Mouse (Mus musculus) liver, embryonic 11.5 days (tissue): Measurements from ENCODE around the gene Habp2. TPM values are rescaled to one million over a fixed set of nuclear protein-coding genes. Genes with fewer than 3 reads are reported as not detected.

Source experiments
- ATAC-seq: fragments of 200-750 bp; cut with Nextera tagmentation; replicated peaks from 2 replicates; pipeline ENCODE4 v1.8.0; 2017; ENCODE audit warnings: moderate number of reproducible peaks, mild to moderate bottlenecking, moderate TSS enrichment, moderate library complexity; ENCODE audit not compliant: low FRiP score
- DNase-seq: peaks from one replicate; pipeline ENCODE4 v3.0.0-alpha.2; 2017; ENCODE audit warnings: low spot score
- H3K27ac ChIP-seq: fragments of 300-500 bp; sonication (generic); 2 replicates; pipeline ENCODE4 v1.5.1; 2014; ENCODE audit warnings: mild to moderate bottlenecking, low read depth, low read length, control low read depth
- H3K27me3 ChIP-seq: fragments of 300-500 bp; sonication (generic); replicated peaks from 2 replicates; pipeline ENCODE4 v1.6.1; 2014; ENCODE audit warnings: low read length, mixed read lengths; ENCODE audit not compliant: control insufficient read depth, insufficient read depth
- H3K36me3 ChIP-seq: fragments of 300-500 bp; sonication (generic); 2 replicates; pipeline ENCODE4 v1.6.1; 2014; ENCODE audit warnings: mild to moderate bottlenecking, low read length, moderate library complexity, mixed read lengths; ENCODE audit not compliant: control insufficient read depth, insufficient read depth
- H3K4me1 ChIP-seq: fragments of 300-500 bp; sonication (generic); replicated peaks from 2 replicates; pipeline ENCODE4 v1.6.1; 2014; ENCODE audit warnings: low read length, mixed read lengths; ENCODE audit not compliant: control insufficient read depth, insufficient read depth
- H3K4me2 ChIP-seq: fragments of 300-500 bp; sonication (generic); 2 replicates; pipeline ENCODE4 v1.6.1; 2014; ENCODE audit warnings: mild to moderate bottlenecking, control low read depth, moderate library complexity
- H3K4me3 ChIP-seq: fragments of 300-500 bp; sonication (generic); 2 replicates; pipeline ENCODE4 v1.5.1; 2014; ENCODE audit warnings: low read depth, low read length, control low read depth
- H3K9ac ChIP-seq: fragments of 300-500 bp; sonication (generic); 2 replicates; pipeline ENCODE4 v1.6.1; 2014; ENCODE audit warnings: low read depth, low read length, control low read depth
- H3K9me3 ChIP-seq: fragments of 300-500 bp; sonication (generic); 2 replicates; pipeline ENCODE4 v1.6.1; 2016; ENCODE audit warnings: low read length, inconsistent platforms, mixed read lengths; ENCODE audit not compliant: control insufficient read depth
- WGBS: fragments of 180-500 bp; shearing (Covaris S2); extraction: QIAGEN DNeasy Blood & Tissue Kit; methylation state at CpG from one replicate; pipeline ENCODE4 v1.1.7; 2014; 5-methylcytosine and 5-hydroxymethylcytosine counted together
- polyA plus RNA-seq: library from polyadenylated mRNA; unstranded; fragments of >200 nt; fragmentation: Nextera tagmentation; extraction: Ambion mirVana; gene quantifications from 2 replicates; pipeline ENCODE4 v1.2.1, GENCODE M21; 2014

The Habp2 gene
- polyA plus RNA-seq: 56.3 and 65.6 TPM in 2 replicates

DNA sequence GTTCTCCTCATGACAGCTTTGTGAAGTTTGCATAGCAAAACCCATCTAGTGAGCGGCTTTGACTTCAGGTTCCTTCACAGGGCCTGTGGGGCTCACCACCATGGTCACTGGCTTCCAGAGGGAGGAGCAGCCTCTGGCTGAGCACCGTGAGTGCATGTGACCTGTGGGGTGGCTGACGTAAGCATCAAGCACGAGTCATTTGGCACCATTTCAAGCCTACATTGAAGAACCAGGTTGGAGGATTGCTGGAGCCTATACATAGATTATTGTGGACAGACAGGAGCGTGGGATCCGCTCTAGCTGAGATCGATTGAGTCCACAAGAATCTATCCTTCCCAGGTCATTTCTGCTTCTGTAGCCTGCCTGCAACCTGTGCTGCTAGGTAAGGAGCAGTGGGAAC is at the start of gene Habp2:
Gene Habp2, plus strand, starts transcription at position 272 of the 400 bp plus-strand sequence.
- ATAC-seq (no peak; the same call in 1 of the 2 replicates), DNase-seq (no peak)
- 0 out of 2 replicates have a peak, but pooled peaks cover 3% of the 10 kb centered on the region for H3K4me1 ChIP-seq
- H3K27me3 ChIP-seq: no peaks in the 10 kb centered on the region
- no peaks in the 10 kb centered on the region for H3K9me3 ChIP-seq
- no peaks in the 10 kb centered on the region for H3K36me3 ChIP-seq
- H3K27ac ChIP-seq: no peak within 1 kb of the TSS; the same call in 1 of the 2 replicates
- H3K4me3 ChIP-seq: peak within 1 kb of the TSS; percentile 32
- 72% methylated on average over 7 of the region's 7 CpGs for WGBS
- no peak within 1 kb of the TSS for H3K9ac ChIP-seq
- peak within 1 kb of the TSS; percentile 43 for H3K4me2 ChIP-seq

DNA sequence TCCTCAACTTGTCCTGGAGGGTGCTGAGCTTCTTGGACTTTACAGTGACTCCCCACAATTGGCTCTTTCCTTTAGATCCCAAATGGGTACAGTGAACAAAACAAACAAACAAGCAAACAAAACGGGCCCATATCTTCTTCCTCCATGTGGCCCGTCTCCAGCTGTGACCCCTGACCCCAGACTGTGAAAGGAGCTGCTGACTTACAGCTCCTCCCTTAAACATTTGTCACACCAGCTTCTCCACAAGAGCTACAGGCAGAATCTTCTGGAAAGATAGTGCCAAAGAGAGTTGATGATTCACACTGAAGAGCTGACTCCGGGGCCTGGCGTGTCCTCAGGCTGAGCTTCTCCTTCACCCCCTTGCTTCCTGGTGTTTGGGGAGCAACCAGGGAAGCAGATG is 48.4 kb upstream of the Habp2 start:
- H3K4me2 ChIP-seq: no peak overlapping the region
- ATAC-seq: no peak
- WGBS: 63% methylated on average over 4 of the region's 4 CpGs
- DNase-seq: no peak
- no peak overlapping the region for H3K9ac ChIP-seq
- H3K27ac ChIP-seq: no peak overlapping the region
- H3K4me3 ChIP-seq: no peak overlapping the region
- H3K36me3 ChIP-seq: no peaks in the 10 kb centered on the region
- H3K4me1 ChIP-seq: no peaks in the 10 kb centered on the region
- H3K9me3 ChIP-seq: no peaks in the 10 kb centered on the region
- H3K27me3 ChIP-seq: no peaks in the 10 kb centered on the region

DNA sequence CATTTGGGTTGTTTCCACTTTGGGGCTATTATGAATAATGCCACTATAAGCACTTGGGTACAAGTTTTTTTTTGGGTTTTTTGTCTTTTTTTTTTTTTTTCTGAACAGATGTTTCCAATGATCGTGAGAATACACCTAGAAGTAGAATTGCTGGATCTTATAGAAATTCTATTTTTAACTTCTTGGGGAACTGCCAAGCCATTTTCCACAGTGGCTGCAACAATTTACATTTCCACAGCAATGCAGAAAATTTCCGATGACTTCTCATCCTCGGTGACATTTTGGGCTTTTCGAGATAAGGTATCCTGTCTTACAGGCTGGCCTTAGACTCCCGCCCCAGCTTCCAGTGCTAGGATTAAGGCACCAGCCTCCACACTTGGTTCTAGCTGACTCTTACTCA is 41.7 kb upstream of the Habp2 start:
- Histone ChIP-seq H3K9ac (no peak overlapping the region), H3K27ac (no peak overlapping the region)
- 81% methylated on average over 5 of the region's 5 CpGs for WGBS

DNA sequence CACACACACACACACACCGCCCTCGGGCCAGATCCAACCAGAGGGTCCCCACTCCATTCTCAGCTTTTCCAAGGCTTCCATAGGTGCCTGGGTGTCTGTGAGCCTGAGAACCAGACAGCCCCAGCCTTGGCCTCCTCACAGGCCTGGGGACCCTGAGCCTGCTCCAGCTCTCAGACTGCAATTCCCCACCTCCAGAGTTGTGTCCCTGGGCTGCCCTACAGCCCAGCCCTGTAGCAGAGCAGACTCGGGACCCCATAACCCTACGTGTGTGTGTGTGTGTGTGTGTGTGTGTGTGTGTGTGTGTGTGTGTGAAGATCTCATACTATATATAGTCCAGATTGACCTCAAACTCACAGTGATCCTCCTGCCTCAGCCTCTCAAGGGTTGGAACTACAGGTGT is 34.1 kb upstream of the Habp2 start:
- DNase-seq (no peak), ATAC-seq (no peak)
- WGBS: 88% methylated on average over 4 of the region's 4 CpGs
- Histone ChIP-seq H3K27me3 (no peaks in the 10 kb centered on the region), H3K36me3 (no peaks in the 10 kb centered on the region), H3K4me1 (no peaks in the 10 kb centered on the region), H3K4me3 (no peak overlapping the region), H3K9ac (no peak overlapping the region), H3K4me2 (no peak overlapping the region), H3K27ac (no peak overlapping the region), H3K9me3 (no peaks in the 10 kb centered on the region)

More for the DNA sequence above, 41.7 kb upstream of the Habp2 start:
- no peaks in the 10 kb centered on the region for H3K4me1 ChIP-seq
- H3K4me3 ChIP-seq: no peak overlapping the region
- no peaks in the 10 kb centered on the region for H3K36me3 ChIP-seq
- DNase-seq: no peak
- H3K9me3 ChIP-seq: 0 out of 2 replicates have a peak, but pooled peaks cover 2% of the 10 kb centered on the region
- no peaks in the 10 kb centered on the region for H3K27me3 ChIP-seq
- no peak for ATAC-seq
- no peak overlapping the region for H3K4me2 ChIP-seq

DNA sequence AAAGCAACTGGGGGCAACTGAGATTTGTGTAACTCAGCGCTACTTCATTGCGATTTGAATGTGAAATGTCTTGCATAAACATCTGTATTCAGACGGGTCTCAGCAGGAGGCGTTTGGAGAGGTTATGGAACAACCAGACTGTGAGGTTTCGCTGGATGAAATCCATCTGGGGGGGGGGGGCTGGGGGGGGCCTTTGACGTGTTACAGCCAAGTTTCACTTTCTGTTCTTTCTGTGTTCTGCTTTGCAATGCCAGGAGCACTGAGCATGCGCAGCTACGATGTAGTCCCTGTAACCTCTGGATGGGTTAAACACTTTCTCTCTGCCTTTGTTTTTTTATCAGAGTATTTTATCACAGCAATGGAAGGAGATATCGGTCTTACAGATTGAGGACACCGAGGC is 33.7 kb upstream of the Habp2 start:
- Histone ChIP-seq H3K27me3 (no peaks in the 10 kb centered on the region), H3K4me1 (no peaks in the 10 kb centered on the region)
- no peak for ATAC-seq

DNA sequence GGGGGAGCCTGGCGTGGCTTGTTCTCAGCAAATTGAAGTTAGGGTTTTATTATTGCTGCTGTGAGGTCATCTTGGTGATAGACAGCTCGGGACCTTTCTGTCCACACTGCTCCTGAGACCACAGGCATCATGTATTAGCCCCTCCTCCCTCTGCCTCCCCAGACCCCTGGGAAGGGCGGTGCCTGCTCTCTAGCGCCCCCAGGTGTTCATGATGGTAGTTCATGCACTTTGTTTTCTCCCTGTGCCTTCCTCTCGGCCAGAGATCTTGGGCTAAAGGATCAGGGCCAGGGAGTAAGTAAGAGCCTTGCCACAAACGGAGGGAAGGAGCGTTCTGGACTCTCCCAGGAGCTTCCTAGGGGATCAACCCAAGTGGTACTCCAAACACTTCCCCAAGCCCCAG is 32.2 kb upstream of the Habp2 start:
- no peak overlapping the region for H3K27ac ChIP-seq
- no peak overlapping the region for H3K4me3 ChIP-seq
- H3K4me2 ChIP-seq: no peak overlapping the region
- no peak for DNase-seq
- no peaks in the 10 kb centered on the region for H3K9me3 ChIP-seq
- no peaks in the 10 kb centered on the region for H3K27me3 ChIP-seq
- 40% methylated on average over 7 of the region's 7 CpGs for WGBS
- H3K36me3 ChIP-seq: no peaks in the 10 kb centered on the region
- ATAC-seq: no peak
- H3K9ac ChIP-seq: no peak overlapping the region
- H3K4me1 ChIP-seq: no peaks in the 10 kb centered on the region

More for the DNA sequence above, 33.7 kb upstream of the Habp2 start:
- no peak overlapping the region for H3K9ac ChIP-seq
- H3K36me3 ChIP-seq: no peaks in the 10 kb centered on the region
- H3K27ac ChIP-seq: no peak overlapping the region
- no peaks in the 10 kb centered on the region for H3K9me3 ChIP-seq
- DNase-seq: no peak
- H3K4me3 ChIP-seq: no peak overlapping the region
- no peak overlapping the region for H3K4me2 ChIP-seq
- 75% methylated on average over 10 of the region's 10 CpGs for WGBS

DNA sequence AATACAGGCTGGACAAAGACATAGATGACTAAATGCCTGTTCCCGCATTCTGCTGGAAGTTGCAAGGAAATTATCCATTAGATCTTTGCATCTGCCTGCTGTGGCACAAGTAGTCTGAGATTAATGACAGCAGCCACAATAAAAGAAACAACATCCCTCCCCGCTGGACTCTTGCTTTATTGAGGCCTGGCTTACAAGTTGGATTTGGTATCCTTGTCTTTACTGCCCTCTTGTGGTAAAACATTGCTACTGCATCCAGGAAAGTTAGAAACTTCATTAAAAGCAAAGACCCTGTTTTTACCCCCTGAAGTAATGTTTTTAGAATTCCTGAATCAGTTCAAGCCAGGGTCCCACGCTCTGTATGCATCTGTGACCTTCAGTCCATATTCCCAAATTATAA is 31.4 kb upstream of the Habp2 start:
- ATAC-seq (no peak), DNase-seq (no peak)
- no peaks in the 10 kb centered on the region for H3K36me3 ChIP-seq
- no peak overlapping the region for H3K27ac ChIP-seq
- no peaks in the 10 kb centered on the region for H3K27me3 ChIP-seq
- no peak overlapping the region for H3K4me2 ChIP-seq
- H3K9ac ChIP-seq: no peak overlapping the region
- WGBS: 35% methylated on average over 3 of the region's 3 CpGs
- H3K4me1 ChIP-seq: no peaks in the 10 kb centered on the region
- H3K4me3 ChIP-seq: no peak overlapping the region
- no peaks in the 10 kb centered on the region for H3K9me3 ChIP-seq

DNA sequence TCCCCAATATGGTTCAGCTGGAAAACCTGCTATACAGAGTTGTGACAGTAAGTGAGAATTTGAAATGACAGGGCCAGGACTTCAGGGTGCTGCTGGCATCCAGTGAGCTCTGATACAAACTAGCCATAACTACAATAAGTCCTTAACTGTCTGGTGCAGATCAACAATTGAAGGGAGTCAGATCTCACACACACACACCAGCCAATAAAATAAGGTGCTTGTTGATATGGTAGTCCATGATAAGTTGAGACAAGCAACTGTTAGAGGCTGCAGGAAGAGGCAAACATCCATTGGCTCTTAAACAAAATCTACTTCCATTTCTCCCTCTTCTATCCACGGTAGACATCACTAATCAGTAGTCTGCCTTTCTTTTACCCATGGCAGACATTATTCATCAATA is 30.7 kb upstream of the Habp2 start:
- no peak overlapping the region for H3K4me3 ChIP-seq
- H3K36me3 ChIP-seq: no peaks in the 10 kb centered on the region
- H3K27ac ChIP-seq: no peak overlapping the region
- H3K9me3 ChIP-seq: no peaks in the 10 kb centered on the region
- ATAC-seq: no peak
- no peaks in the 10 kb centered on the region for H3K27me3 ChIP-seq
- H3K4me2 ChIP-seq: no peak overlapping the region
- no peak for DNase-seq
- H3K9ac ChIP-seq: no peak overlapping the region
- no peaks in the 10 kb centered on the region for H3K4me1 ChIP-seq
- 39% methylated on average over 1 of the region's 1 CpGs for WGBS

DNA sequence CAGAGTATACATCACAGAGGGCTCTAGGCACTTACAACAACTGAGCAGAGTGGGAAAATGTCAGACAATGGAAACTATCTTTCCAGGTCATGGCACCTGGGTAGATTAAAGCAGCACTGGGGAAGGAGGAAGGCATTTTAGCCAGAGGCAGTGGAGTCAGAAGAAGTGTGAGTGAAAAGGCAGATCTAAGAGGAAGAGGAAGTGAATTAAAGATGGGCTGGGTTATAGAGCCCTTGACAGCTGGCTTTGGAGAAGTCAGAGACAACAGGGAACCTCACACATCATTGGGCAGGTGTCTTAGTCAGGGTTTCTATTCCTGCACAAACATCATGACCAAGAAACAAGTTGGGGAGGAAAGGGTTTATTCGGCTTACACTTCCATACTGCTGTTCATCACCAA is 30.2 kb upstream of the Habp2 start:
- no peak for ATAC-seq
- Histone ChIP-seq H3K27ac (no peak overlapping the region), H3K4me1 (no peaks in the 10 kb centered on the region), H3K4me2 (no peak overlapping the region), H3K4me3 (no peak overlapping the region), H3K36me3 (no peaks in the 10 kb centered on the region), H3K9me3 (no peaks in the 10 kb centered on the region), H3K9ac (no peak overlapping the region), H3K27me3 (no peaks in the 10 kb centered on the region)
- no CpG with 5 or more reads among the region's 1 CpGs for WGBS
- no peak for DNase-seq
